Mouse (Mus musculus): ENCODE results near the gene Dclk3.

GRCm38 (mm10) chr9:111535445-111536064, 96.7 kb downstream of the Dclk3 start:
- TF ChIP-seq CTCF (IDR thresholded peaks at IDR 0.05; ENCODE audit: control insufficient read depth, insufficient read depth, low read length) (no peak), POLR2A (IDR thresholded peaks at IDR 0.05; ENCODE audit: borderline replicate concordance, control insufficient read depth, low read depth, low read length) (no peak)
